Mouse (Mus musculus): ENCODE results near the gene Acy3.

The Acy3 gene

GRCm38 (mm10) chr19:4037788-4038232 is 51.4 kb downstream of the Acy3 start, which contains the start of gene Gstp1:
Gene Gstp1, minus strand, starts transcription at chr19:4037985.
- in situ Hi-C loops (cut with MboI; ENCODE audit: low sequenced_read_pairs): no loop called here

Measured in CH12F3 (cell line).